Mouse (Mus musculus): ENCODE results near the gene Ythdf2.
"Not testable (repeated sequence)": the region's sequence is repeated elsewhere in the genome, so short reads cannot be mapped to it uniquely, and the experiment has no call there.

The Ythdf2 gene

DNA sequence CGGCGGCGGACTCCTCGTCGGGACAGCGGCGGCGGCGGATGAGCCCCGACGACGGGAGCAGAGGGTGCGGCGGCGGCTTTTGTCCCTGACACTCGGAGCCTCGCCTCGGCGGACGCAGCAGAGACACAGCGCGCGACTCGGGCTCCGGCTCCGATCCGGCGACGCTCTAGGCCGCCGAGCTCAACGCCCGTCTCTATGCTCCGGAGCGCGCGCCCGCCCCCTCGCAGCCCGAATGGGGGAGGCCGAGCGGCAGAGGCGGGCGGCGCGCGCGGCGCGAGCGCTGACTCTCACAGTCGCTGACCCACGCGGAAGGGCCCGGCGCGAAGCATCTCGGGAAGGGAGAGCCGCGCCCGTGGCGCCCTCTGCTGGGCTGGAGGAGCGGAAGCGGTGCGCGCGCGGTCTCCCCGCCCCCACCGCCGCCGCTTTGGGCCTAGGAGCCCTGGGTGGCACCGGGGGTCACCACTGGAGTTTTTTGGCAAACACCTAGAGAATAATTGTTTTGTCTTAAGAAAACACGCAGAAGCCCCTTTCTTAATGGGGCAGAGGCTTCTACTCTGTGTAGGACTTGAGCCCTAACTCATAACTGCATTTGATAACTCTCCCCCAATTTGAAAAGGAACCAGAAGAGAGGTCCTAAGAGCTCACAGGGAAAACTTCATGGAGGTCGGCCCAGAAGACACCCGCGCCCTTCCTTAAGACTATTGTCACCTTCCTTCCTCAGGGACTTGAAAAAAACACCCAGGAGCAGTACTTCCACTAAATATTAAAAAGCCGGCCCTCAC is at the start of gene Ythdf2:
Ythdf2 (minus strand) TSS at position 351 of the 782 bp plus-strand sequence.
- DNase-seq (ENCODE audit: extremely low spot score, low read depth, low spot score), result peak; percentile 81

- no peak for DNase-seq (ENCODE audit: extremely low spot score, low read depth, low spot score)
Observed at GRCm38 (mm10) chr4:132260404-132261379, 48.6 kb upstream of the Ythdf2 start.

DNA sequence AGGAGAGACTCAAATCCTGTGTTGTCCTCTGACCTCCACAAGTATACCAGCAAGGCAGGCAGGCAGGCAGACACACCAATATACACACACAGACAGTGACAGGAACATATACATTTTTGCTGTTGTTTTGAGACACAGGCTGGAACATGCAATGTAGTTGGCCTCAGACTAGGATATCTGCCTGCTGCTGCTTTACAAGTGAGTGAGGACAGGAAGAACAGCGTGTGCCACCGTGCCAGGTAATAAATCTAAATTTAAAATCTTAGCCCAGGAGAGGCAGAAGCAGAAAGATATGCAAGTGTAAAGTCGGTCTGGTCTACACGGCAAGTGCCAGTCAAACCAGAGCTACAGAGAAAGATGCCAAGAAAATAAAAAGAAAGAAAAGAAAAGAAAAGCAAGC is 47.1 kb upstream of the Ythdf2 start:
- DNase-seq (ENCODE audit: extremely low spot score, low read depth, low spot score), result no peak

GRCm38 (mm10) chr4:132256384-132256783 is 44.3 kb upstream of the Ythdf2 start:
- no peak for DNase-seq (ENCODE audit: extremely low spot score, low read depth, low spot score)

DNA sequence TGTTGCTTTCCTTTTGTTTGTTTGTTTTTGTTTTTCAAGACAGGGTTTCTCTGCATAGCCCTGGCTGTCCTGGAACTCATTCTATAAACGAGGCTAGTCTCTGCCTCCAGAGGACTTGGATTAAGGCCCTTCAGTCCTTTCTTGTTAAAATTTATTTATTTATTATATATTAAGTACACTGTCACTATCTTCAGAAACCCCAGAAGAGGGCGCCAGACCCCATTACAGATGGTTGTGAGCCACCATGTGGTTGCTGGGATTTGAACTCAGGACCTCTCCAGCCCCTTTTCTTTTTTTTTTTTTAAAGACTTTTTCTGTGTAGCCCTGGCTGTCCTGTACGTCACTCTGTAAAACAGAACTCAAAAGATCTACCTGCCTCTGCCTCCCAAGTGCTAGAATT is 42.9 kb upstream of the Ythdf2 start:
- DNase-seq (ENCODE audit: extremely low spot score, low read depth, low spot score), result no peak

- no peak for DNase-seq (ENCODE audit: extremely low spot score, low read depth, low spot score)
Observed at GRCm38 (mm10) chr4:132253622-132254021, 41.5 kb upstream of the Ythdf2 start.

- no peak for DNase-seq (ENCODE audit: extremely low spot score, low read depth, low spot score)
Observed at GRCm38 (mm10) chr4:132253128-132253527, 41.0 kb upstream of the Ythdf2 start.

DNA sequence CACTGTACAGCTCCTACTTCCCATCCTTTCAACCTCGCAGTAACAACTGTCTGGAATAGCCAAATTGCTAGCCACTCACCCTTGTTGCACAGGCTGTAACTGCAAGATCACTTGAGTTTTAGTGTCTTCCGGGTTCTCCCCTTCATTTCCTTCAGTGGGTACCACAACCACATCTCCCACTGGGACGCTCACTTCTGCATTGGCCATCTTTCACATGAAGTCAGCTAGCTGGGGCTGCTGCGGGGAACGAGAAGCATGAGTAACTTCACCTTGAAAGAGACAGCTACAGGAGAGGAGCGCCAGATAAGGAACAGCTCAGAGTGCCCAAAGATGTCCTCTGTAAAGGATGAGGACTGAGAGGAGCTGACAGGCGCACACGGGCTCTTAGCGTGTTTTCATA is 39.5 kb upstream of the Ythdf2 start:
- no peak for DNase-seq (ENCODE audit: extremely low spot score, low read depth, low spot score)

- no peak for DNase-seq (ENCODE audit: extremely low spot score, low read depth, low spot score)
Observed at GRCm38 (mm10) chr4:132247451-132247997, 35.4 kb upstream of the Ythdf2 start.

- DNase-seq (ENCODE audit: extremely low spot score, low read depth, low spot score), result no peak
Observed at GRCm38 (mm10) chr4:132245643-132246042, 33.5 kb upstream of the Ythdf2 start.

DNA sequence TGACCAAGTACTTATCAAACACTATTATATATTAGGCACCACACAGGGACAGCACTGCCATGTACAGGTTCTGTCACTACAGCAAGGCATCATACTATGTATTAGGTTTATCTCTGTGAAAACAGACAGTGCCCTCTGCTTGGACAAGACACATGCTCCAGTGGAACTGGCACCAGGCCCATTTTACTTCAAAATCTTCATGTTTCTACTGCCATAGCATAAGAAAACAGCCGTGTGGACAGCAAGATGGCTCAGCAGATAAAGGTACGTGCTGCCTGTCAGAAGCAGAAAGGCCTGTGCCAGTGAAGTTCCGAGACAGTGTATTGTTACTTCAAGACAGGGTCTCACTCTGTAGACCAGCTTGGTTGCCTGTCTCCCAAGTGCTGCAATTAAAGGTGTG is 29.1 kb upstream of the Ythdf2 start:
- no peak for DNase-seq (ENCODE audit: extremely low spot score, low read depth, low spot score)

DNA sequence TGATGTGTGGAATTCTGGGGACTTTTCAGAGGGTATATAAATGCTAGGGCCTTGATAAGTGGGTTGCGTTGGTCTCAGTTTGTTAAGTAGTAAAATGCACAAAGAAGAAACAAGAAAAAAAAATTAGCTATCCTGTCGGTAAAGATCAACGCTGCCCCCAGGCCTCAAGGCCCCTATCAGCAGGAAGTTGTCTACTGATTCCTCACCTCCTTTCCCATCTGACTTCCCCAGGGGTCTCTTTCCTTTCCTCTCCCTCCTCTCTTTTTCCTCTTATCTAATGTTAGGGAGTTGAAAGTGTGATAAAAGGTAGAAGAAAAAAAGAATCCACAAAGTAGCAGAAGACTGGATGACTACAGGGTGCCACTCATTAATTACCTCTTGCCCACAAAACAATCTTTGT is 28.3 kb upstream of the Ythdf2 start:
- no peak for DNase-seq (ENCODE audit: extremely low spot score, low read depth, low spot score)

- DNase-seq (ENCODE audit: extremely low spot score, low read depth, low spot score), result no peak
Observed at GRCm38 (mm10) chr4:132238356-132238755, 26.3 kb upstream of the Ythdf2 start.

DNA sequence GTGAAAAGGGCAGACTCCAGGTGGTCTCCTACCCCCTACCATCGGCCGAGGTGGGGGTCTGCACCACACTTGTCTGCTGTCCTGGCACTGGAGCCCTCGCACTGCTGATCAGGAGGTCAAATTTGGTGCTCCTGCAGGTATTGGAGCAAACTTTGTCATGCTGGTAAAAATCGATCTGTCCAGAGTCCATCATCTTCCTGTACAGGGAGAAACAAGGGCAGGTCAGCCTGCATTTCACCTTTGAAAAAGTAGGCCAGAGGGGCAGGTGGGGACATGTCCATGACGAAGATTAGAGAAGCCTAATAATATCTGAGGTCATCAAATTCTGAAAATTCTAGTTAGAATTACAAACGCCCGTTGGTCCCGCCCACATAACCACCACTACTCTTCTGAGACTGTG is 22.6 kb upstream of the Ythdf2 start:
- DNase-seq (ENCODE audit: extremely low spot score, low read depth, low spot score), result no peak

DNA sequence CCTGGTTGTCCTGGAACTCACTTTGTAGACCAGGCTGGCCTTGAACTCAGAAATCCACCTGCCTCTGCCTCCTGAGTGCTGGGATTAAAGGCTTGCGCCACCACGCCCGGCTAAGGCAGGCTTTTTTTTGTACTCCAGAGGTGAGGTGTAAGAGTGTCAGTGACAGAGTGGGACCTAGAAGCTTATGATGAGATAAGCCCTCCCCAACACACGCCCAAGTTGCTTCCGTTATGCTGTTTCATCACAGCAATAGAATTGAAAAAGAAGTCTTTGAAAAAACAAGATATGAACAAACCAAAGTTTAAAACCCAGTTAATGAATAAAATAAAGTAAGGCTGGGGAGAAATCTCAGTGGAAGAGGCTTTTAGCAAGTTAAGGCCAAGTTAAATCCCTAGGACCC is 18.3 kb upstream of the Ythdf2 start:
- no peak for DNase-seq (ENCODE audit: extremely low spot score, low read depth, low spot score)

DNA sequence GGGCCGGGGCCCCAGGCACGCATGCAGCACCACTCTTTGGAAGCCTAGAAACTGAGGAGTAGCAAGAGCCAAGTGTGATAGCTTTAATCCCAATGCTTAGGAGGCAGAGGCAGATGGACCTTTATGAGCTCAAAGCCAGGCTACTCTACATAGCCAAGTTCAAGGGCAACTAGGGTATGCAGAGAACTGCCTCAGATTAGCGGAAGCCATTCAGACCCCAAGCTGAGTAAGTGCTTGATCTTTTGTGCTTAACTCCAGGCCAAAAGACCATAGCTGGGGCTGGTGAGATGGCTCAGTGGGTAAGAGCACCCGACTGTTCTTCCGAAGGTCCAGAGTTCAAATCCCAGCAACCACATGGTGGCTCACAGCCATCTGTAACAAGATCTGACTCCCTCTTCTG is 9.9 kb upstream of the Ythdf2 start:
- DNase-seq (ENCODE audit: extremely low spot score, low read depth, low spot score), result not testable (repeated sequence)

- DNase-seq (ENCODE audit: extremely low spot score, low read depth, low spot score), result not testable (repeated sequence)
Observed at GRCm38 (mm10) chr4:132218439-132218838, 6.3 kb upstream of the Ythdf2 start.

DNA sequence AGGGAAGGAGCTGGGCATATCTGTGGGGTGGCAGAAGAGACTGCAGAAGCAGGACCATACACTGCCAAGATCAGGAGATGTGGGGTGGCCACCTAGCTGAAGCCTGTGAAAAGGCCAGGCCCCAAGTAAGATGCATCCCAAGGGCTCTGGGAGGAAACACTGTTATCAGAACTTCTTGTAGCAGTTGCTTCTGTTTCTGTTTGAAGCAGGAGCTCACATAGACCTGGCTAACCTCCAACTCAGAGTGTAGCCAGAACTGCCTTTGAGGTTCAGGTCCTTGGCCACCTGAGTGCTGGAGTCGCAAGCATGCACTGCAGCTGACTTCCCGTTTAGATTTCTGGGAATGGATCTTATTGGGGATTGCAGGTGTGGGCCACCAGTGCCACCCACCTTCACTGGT is 5.7 kb upstream of the Ythdf2 start:
- DNase-seq (ENCODE audit: extremely low spot score, low read depth, low spot score), result no peak

DNA sequence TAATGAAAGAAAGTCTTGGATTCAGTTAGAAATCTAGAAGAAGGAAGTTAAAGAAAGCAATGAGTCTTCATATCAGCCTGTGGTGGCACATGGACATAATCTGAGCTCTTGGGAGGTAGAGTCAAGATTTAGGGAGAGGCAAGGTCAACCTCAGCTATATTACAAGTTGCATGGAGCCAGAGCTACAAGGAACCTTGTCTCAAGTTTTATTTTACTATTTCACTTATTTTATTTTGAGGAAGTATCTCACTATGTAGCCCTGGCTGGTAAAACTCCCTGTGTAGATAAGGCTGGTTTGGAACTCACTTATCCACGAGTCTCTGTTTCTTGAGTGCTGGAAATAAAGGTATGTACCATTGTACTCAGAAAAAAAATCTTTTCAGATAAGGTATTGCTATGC is 4.5 kb upstream of the Ythdf2 start:
- DNase-seq (ENCODE audit: extremely low spot score, low read depth, low spot score), result no peak

DNA sequence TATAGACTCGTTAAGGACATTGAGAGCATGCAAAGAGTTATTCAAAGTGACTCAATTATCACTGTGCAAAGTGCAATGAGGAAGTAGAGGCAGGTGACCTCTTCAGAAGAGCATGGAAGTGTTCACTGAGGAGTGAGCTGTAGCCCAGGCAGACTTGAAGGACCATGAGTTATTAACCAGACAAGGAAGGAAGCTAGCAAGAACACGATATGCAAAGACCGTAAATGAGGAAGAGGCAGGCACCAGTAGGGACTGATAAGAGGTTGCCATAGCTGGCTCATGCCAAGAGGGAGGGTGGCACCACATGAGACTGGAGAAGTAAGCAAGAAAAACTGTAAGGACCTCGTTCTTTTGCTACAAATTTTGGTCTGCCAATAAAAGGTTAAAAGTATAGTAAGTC is 2.7 kb upstream of the Ythdf2 start:
- no peak for DNase-seq (ENCODE audit: extremely low spot score, low read depth, low spot score)

GRCm38 (mm10) chr4:132211091-132211942 is 786 bp downstream of the Ythdf2 start:
- no peak for DNase-seq (ENCODE audit: extremely low spot score, low read depth, low spot score)

Data from hindlimb bud, embryonic 11.5 days (tissue).